Mouse (Mus musculus) liver, embryonic 11.5 days (tissue): ENCODE measurements at regions not wholly inside any gene's neighbourhood (a gene's known extent, or its start where the extent isn't known, plus 50 kb on each side); places are given as distances from the start of the nearest gene placed in this dataset.

Experiments
- ATAC-seq: fragments of 200-750 bp; cut with Nextera tagmentation; replicated peaks from 2 replicates; pipeline ENCODE4 v1.8.0; 2017; ENCODE audit warnings: moderate number of reproducible peaks, mild to moderate bottlenecking, moderate TSS enrichment, moderate library complexity; ENCODE audit not compliant: low FRiP score
- DNase-seq: peaks from one replicate; pipeline ENCODE4 v3.0.0-alpha.2; 2017; ENCODE audit warnings: low spot score
- H3K27ac ChIP-seq: fragments of 300-500 bp; sonication (generic); 2 replicates; pipeline ENCODE4 v1.5.1; 2014; ENCODE audit warnings: mild to moderate bottlenecking, low read depth, low read length, control low read depth
- H3K27me3 ChIP-seq: fragments of 300-500 bp; sonication (generic); replicated peaks from 2 replicates; pipeline ENCODE4 v1.6.1; 2014; ENCODE audit warnings: low read length, mixed read lengths; ENCODE audit not compliant: control insufficient read depth, insufficient read depth
- H3K36me3 ChIP-seq: fragments of 300-500 bp; sonication (generic); 2 replicates; pipeline ENCODE4 v1.6.1; 2014; ENCODE audit warnings: mild to moderate bottlenecking, low read length, moderate library complexity, mixed read lengths; ENCODE audit not compliant: control insufficient read depth, insufficient read depth
- H3K4me1 ChIP-seq: fragments of 300-500 bp; sonication (generic); replicated peaks from 2 replicates; pipeline ENCODE4 v1.6.1; 2014; ENCODE audit warnings: low read length, mixed read lengths; ENCODE audit not compliant: control insufficient read depth, insufficient read depth
- H3K4me2 ChIP-seq: fragments of 300-500 bp; sonication (generic); 2 replicates; pipeline ENCODE4 v1.6.1; 2014; ENCODE audit warnings: mild to moderate bottlenecking, control low read depth, moderate library complexity
- H3K4me3 ChIP-seq: fragments of 300-500 bp; sonication (generic); 2 replicates; pipeline ENCODE4 v1.5.1; 2014; ENCODE audit warnings: low read depth, low read length, control low read depth
- H3K9ac ChIP-seq: fragments of 300-500 bp; sonication (generic); 2 replicates; pipeline ENCODE4 v1.6.1; 2014; ENCODE audit warnings: low read depth, low read length, control low read depth
- H3K9me3 ChIP-seq: fragments of 300-500 bp; sonication (generic); 2 replicates; pipeline ENCODE4 v1.6.1; 2016; ENCODE audit warnings: low read length, inconsistent platforms, mixed read lengths; ENCODE audit not compliant: control insufficient read depth
- WGBS: fragments of 180-500 bp; shearing (Covaris S2); extraction: QIAGEN DNeasy Blood & Tissue Kit; methylation state at CpG from one replicate; pipeline ENCODE4 v1.1.7; 2014; 5-methylcytosine and 5-hydroxymethylcytosine counted together

DNA sequence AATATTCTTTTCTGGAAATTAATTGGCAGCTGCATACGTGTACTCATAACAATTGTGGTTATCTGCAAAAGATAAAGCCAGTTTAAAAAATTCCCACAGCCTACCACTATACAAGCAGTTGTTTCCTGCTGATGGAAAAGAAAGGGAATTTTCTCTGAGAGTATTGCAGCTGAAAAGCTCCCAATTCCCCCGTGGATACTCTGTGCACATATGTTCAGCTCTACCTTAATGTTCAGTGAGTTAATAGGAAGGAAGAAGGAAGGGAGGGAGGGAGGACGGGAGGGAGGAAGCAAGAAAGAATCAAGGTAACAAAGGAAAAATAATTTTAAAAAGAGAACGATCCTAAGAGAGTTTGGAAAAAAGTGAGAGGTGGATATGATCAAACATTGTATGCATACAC is 1333.9 kb upstream of the Slc10a2 start:
- Histone ChIP-seq H3K4me2 (no peak overlapping the region), H3K4me3 (no peak overlapping the region), H3K36me3 (no peaks in the 10 kb centered on the region), H3K27ac (no peak overlapping the region), H3K27me3 (no peaks in the 10 kb centered on the region), H3K9me3 (no peaks in the 10 kb centered on the region), H3K4me1 (no peaks in the 10 kb centered on the region), H3K9ac (no peak overlapping the region)
- ATAC-seq (no peak), DNase-seq (no peak)
- 57% methylated on average over 4 of the region's 4 CpGs for WGBS
